Mouse (Mus musculus): ENCODE results near the gene Stra8.

Gene Stra8

GRCm38 (mm10) chr6:34941496-34941895 lies 21.5 kb downstream of the Stra8 start:
- no peak for DNase-seq (ENCODE audit: low spot score in 2 of 2)

- DNase-seq (ENCODE audit: low spot score in 2 of 2): no peak
Observed at GRCm38 (mm10) chr6:34942446-34942845, 22.5 kb downstream of the Stra8 start.

- no peak for DNase-seq (ENCODE audit: low spot score in 2 of 2)
Observed at GRCm38 (mm10) chr6:34943499-34943898, 23.5 kb downstream of the Stra8 start.

GRCm38 (mm10) chr6:34946486-34947079 lies 26.6 kb downstream of the Stra8 start:
- no peak for DNase-seq (ENCODE audit: low spot score in 2 of 2)

- DNase-seq (ENCODE audit: low spot score in 2 of 2): no peak
Observed at GRCm38 (mm10) chr6:34948461-34948860, 28.5 kb downstream of the Stra8 start.

GRCm38 (mm10) chr6:34951518-34951917 lies 31.6 kb downstream of the Stra8 start:
- no peak for DNase-seq (ENCODE audit: low spot score in 2 of 2)

- no peak for DNase-seq (ENCODE audit: low spot score in 2 of 2)
Observed at GRCm38 (mm10) chr6:34951956-34952667, 32.1 kb downstream of the Stra8 start.

- no peak for DNase-seq (ENCODE audit: low spot score in 2 of 2)
Observed at GRCm38 (mm10) chr6:34954926-34955861, 35.2 kb downstream of the Stra8 start.

- DNase-seq (ENCODE audit: low spot score in 2 of 2): no peak
Observed at GRCm38 (mm10) chr6:34955862-34956241, 35.9 kb downstream of the Stra8 start.

GRCm38 (mm10) chr6:34959131-34959530 lies 39.2 kb downstream of the Stra8 start:
- DNase-seq (ENCODE audit: low spot score in 2 of 2): no peak

GRCm38 (mm10) chr6:34964550-34964949 lies 44.6 kb downstream of the Stra8 start:
- no peak for DNase-seq (ENCODE audit: low spot score in 2 of 2)

GRCm38 (mm10) chr6:34965819-34966539 lies 46.0 kb downstream of the Stra8 start:
- no peak for DNase-seq (ENCODE audit: low spot score in 2 of 2)

GRCm38 (mm10) chr6:34971181-34971580 lies 51.2 kb downstream of the Stra8 start:
- DNase-seq (ENCODE audit: low spot score in 2 of 2): no peak

GRCm38 (mm10) chr6:34979291-34979690 lies 59.3 kb downstream of the Stra8 start:
- DNase-seq (ENCODE audit: low spot score in 2 of 2): no peak

- no peak for DNase-seq (ENCODE audit: low spot score in 2 of 2)
Observed at GRCm38 (mm10) chr6:34980661-34981060, 60.7 kb downstream of the Stra8 start.

- no peak for DNase-seq (ENCODE audit: low spot score in 2 of 2)
Observed at GRCm38 (mm10) chr6:34987085-34987645, 67.2 kb downstream of the Stra8 start.

- no peak for DNase-seq (ENCODE audit: low spot score in 2 of 2)
Observed at GRCm38 (mm10) chr6:34988081-34988761, 68.3 kb downstream of the Stra8 start, which contains the start of gene Slc23a4. Gene Slc23a4, minus strand, starts transcription at chr6:34988404.
